Mouse (Mus musculus): ENCODE measurements around the gene H2-Q2.
"Not testable (repeated sequence)": the region's sequence is repeated elsewhere in the genome, so short reads cannot be mapped to it uniquely, and the experiment has no call there.

H2-Q2 gene

GRCm38 (mm10) chr17:35379729-35380451, 37.8 kb downstream of the H2-Q2 start:
- DNase-seq: no peak

DNA sequence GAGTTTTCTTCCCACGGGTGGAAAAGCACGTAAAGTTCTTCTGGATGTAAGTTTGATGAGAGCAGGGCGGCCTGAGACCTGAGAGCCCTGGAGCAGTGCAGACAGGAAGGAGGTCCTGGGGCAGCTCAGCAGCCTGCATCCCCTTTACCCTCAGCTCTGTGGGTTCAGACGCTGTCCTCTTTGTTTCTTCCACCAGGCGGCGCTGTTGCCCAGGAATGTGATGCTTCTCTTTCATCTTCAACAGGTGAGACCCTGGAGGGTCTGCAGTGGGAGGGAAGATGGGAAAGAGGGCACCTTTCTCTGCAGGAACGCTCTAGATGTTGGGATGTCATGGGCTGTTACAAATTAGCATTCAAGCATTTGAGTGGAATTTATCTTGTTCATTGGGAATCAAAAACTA, 47.8 kb downstream of the H2-Q2 start:
- not testable (repeated sequence) for DNase-seq

- not testable (repeated sequence) for DNase-seq
These were observed 50.6 kb downstream of the H2-Q2 start for GRCm38 (mm10) chr17:35392671-35393070.

GRCm38 (mm10) chr17:35393864-35394800, 52.1 kb downstream of the H2-Q2 start:
- DNase-seq: not testable (repeated sequence)

Data from cerebellum, adult 11-12 months (tissue).